Mouse (Mus musculus): ENCODE measurements around the gene Col11a2.

Col11a2 gene

GRCm38 (mm10) chr17:34104804-34105203, 65.6 kb downstream of the Col11a2 start:
- DNase-seq (ENCODE audit: low spot score) = no peak

GRCm38 (mm10) chr17:34106555-34106954, 67.3 kb downstream of the Col11a2 start:
- DNase-seq (ENCODE audit: low spot score) = no peak

GRCm38 (mm10) chr17:34107109-34107867, 68.1 kb downstream of the Col11a2 start:
- no peak for DNase-seq (ENCODE audit: low spot score)

GRCm38 (mm10) chr17:34108460-34108859, 69.2 kb downstream of the Col11a2 start:
- DNase-seq (ENCODE audit: low spot score) = no peak

GRCm38 (mm10) chr17:34109038-34109805, 70.0 kb downstream of the Col11a2 start:
- DNase-seq (ENCODE audit: low spot score) = no peak

- no peak for DNase-seq (ENCODE audit: low spot score)
Measured at GRCm38 (mm10) chr17:34109806-34110195, 70.6 kb downstream of the Col11a2 start.

GRCm38 (mm10) chr17:34110309-34110708, 71.1 kb downstream of the Col11a2 start:
- DNase-seq (ENCODE audit: low spot score) = peak; percentile 63

- no peak for DNase-seq (ENCODE audit: low spot score)
Measured at GRCm38 (mm10) chr17:34114114-34114513, 74.9 kb downstream of the Col11a2 start.

Measured in adipocyte (in vitro differentiated cells).